Mouse (Mus musculus): ENCODE data around the gene Ap2m1.

The Ap2m1 gene

DNA sequence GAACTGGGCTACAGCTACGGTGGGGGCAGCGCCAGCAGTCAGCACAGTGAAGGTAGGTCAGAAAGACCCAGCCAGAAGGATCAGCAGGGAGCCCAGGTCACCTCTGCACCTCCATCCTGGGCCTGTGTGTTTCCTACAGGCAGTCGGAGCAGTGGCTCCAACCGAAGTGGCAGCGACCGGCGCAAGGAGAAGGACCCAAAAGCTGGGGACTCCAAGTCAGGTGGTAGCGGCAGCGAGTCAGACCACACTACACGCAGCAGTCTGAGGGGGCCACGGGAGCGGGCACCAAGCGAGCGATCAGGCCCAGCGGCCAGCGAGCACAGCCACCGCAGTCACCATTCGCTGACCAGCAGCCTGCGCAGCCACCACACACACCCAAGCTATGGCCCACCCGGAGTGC lies 4.3 kb upstream of the Ap2m1 start:
- no peak for DNase-seq (ENCODE audit: low spot score)

DNA sequence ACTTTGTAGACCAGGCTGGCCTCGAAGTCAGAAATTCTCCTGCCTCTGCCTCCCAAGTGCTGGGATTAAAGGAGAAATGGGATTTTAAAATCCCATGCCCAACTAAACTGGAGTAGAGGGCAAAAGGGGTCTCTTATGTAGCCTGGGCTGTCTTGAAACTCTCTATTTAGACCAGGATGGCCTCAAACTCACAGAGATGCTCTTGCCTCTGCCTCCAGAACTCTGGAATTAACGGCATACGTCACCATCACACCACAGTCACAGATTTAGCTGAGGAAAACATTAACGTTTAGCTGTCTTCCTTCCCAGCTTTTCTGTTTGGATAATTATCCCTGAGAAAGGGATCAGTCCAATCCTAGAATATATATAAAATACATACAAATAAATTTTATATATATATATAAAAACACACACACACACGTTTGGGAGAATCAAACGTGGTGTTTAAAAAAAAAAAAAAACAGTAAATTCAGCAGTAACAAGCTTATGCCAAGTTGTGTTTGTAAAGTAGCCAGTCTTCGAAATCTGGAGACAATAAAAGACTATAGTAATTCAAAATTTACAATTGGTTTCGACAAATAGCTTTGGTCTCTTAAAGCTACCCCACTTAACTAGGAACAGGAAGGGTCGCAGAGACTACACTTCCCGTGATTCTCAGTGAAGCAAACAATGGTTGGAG lies 522 bp upstream of the Ap2m1 start:
- DNase-seq (ENCODE audit: low spot score), result no peak

DNA sequence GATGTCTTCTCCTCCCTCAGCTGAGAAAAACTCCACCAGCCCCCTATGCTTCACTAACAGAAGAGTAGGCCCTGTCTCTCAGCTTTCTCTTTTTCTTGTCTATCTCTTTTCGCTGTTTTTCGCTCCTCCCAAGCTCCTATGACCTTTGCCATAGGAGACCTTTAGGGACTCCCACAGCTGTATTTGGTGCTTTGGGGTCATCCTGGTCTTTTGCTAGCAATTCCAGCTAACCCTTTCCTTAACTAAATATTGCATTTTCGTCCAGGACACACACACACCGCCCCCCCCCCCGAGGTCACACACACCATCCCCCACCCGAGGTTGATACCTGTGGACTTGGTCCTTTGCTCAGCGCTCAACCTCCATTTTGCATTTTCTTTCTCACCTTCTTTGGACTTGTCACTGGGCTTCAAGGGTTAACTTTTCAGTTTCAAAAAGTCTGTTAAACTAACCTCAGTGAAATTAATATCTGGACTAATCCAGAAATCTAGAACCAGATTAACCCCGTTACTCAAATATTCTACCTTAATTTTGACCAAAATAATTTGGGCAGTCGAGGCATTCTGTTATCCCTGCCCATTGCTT lies 895 bp downstream of the Ap2m1 start:
- DNase-seq (ENCODE audit: low spot score), result no peak

DNA sequence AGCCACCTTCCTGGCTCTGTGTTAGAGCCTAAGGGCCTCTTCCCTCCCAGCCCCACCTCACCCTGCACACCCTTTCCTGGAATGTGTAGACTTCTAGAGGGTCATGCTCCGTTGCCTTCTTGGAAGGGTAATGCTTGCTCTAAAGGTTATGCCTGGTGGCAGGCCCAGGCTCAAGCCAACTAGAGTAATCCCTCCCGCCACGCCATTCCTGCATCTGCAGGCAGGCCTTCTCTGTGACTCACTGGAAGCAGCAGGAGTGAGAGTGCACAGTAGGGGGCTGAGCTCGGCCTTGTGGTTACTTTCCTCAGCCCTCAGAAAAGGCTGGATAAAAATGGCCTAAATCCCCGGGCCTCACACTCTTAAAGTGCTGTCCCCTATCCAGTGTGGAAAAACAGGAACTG lies 1.8 kb downstream of the Ap2m1 start:
- no peak for DNase-seq (ENCODE audit: low spot score)

DNA sequence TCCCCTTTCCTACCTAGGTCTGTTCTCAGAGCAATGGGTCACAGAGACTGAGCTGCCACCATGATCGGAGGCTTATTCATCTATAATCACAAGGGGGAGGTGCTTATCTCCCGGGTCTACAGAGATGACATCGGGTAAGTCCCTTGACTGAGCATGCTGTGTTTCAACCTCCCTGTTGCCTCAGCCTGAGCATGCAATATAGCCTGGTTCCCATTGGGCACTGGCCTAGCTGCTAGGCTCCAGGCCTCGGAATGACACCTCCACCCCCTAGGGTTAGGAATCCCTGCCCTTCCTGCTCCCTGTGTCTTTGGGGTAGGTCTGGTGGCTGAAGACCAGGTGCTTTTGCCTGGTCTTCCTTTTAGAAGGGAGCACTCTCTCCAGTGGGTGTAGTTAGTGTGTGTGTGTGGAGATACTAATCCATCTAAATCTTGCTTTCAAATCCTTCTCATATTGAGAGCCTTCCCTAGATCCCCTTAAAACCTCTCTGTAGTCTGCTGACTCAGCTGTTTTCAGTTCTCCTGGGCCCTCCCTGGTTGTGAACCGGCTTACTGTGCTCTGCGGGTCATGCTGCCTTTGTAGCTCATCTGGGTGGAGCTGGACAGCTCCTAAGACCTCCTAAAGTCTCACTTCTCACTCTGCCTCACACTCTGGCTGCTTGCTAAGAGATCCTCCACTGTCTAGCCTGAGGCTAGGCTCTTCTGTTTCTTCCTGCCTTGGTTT lies 2.5 kb downstream of the Ap2m1 start:
- no peak for DNase-seq (ENCODE audit: low spot score)

DNA sequence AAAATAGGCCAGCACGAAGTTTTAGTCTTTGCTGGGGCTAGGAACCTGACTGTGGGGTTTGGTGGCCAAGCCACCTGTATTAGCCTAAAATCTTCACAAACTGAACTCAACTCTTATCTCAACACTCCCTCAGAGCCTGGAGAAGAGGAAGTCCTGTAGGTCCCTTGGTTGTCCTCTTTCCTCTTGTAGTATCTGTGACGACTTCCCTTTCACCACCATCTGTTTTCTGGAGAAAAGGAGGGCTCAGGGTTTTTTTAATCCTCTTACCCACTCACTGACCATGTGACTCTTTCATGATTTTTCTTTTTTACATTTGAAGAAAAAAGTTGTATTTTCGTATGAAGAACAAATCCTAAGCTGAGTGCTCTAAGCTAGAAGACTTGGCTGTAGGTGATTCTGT lies 4.4 kb downstream of the Ap2m1 start:
- DNase-seq (ENCODE audit: low spot score), result no peak

DNA sequence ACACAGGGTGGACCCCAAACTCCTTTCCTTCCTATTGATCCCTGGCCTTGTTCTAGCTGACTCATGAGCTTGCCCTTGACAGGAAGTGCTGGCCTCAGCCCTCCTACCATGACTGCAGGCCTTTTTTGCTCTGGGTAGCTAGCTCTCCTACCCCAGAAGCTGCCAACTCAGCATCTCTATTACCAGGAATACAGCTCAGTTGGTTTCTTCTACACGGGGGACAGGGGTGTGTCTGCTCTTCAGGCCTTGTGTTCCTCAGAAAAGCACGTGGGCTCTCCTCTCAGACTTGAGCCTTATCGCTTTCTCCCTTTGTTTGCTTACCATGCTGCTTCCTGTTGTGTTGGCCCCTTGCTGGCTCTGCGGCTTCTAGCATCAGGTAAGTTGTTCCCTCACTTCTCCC lies 5.2 kb downstream of the Ap2m1 start:
- DNase-seq (ENCODE audit: low spot score), result no peak

DNA sequence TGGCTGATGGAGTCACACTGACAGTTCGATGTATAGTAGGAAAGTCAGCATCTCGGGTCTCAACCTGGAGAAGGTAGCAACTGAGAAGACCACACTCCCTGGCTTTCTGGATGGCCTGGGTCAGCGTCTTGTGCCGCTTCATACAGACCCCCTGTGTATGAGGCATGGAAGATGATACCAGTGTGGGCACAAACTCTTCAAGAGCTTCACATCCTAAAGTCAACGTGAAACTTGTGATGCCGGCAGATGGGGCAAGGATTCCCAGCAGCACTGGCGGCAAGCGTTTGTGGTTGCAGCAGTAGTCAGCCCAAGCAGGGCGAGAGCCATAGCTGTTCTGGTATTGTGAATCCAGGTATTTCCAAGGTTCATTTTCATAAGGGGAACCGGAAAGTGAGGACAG lies 10.4 kb downstream of the Ap2m1 start:
- DNase-seq (ENCODE audit: low spot score), result no peak

DNA sequence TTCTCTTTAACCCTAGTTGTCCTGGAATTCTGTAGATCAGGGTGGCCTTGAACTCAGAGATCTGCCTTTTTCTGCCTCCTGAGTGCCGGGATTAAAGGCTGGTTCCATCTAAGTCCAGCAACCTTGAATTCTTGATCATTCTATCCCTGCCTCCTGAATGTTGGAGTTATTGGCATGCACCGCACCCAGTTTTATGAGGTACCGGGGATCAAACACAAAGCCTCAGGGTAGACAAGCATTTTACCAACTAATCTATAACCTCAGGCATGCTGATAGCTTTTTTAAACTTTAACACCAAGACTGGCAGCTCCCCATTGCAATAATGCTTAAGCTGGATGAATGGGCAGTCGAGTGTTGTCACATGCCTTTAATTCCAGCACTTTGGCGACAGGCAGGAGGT lies 12.1 kb downstream of the Ap2m1 start:
- DNase-seq (ENCODE audit: low spot score), result peak; percentile 34

DNA sequence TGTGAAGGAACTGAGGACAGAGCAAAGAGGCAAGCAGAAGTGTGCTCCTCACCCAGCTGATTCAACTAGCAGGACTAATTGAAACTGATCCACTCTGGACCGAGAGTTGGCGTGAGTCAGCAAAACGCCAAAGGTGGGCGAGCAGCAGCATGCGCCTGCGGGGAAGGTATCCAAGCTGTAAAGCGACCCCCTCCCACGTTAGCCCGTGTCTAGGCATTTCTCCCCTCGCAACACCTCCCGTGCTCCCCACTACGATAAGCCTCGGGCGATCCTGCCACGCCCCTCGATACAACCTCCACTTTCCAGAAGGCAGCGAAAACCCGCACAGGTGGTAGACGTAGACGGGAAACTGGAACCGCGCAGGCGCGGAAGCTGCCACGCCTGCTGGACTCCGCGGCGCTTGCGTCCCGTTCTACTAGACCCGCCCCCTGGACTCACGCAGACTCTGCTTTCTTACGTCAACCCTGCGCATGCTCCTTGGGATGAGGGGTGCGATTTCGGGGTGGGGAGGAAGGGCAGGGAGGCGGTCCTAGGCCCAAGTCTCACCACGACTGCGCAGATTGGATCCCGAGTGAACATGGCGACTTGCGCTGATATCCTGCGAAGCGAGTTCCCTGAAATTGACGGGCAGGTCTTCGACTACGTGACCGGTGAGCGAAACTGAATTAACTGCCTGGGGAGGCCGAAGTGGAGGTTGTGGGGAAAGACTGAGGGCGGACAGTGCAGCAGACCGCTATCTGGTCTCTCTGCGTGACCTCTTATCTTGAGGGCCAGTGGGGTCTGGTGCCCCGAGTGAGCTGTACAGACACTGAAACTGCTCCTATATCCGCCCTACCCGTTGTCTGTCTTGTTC lies 13.0 kb downstream of the Ap2m1 start, which contains the start of gene Abcf3:
Abcf3 (plus strand) TSS at position 482 of the 853 bp plus-strand sequence.
- peak; percentile 99 for DNase-seq (ENCODE audit: low spot score)

DNA sequence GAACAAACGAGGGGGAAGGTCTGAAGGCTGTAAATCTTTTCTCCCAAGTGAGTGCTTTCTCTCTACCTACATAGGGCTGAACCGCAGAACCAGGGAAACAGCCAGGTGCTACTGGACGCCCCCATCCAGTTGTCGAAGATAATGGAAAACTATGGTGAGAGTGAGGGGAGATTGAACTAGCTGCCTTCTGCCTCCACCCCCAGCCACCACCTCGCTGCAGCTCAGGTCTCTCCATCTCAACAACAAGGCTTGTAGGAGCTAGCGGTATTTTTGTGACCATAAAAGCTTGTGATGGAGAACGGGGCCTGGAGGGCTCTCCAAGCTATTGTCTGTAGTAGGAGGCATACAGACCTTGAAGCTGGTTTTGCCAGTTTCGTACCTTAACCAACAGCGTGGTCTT lies 13.9 kb downstream of the Ap2m1 start:
- no peak for DNase-seq (ENCODE audit: low spot score)

DNA sequence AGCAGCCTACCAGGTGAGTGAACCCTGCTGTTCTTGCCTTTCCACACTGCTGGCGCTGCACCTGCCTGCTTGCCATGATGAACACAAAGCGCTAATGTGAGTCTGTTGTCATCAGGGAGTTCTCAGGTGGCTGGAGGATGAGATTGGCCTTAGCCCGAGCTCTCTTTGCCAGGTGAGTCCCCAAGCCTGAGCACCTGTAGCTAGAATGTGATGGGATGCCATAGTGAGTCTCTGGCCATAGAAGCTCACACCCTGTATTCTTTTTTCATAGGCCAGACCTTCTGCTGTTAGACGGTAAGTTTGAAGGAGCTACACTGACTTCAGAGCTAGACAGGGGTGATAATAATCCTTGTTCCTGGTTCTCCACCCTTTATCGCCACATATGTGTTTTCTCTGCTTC lies 16.4 kb downstream of the Ap2m1 start:
- no peak for DNase-seq (ENCODE audit: low spot score)

DNA sequence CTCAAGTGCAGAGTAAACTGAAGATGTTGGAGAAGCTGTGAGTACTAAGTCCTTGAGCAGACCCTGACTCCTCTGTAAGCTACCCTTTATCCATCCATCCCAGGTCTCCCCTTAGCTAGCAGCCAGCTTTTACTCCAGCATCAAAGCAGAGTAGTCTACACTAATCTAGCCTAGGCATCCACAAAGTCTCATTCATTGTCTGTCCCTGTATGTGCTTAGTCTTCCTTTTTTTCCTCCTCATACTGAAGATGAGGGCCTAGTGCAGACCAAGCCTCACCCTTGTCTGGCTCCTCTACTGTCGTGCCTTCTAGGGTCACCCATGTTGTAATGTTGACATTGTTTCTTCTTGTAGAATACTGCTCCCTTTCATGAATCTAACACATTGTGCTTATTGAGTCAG lies 17.3 kb downstream of the Ap2m1 start:
- DNase-seq (ENCODE audit: low spot score), result no peak

DNA sequence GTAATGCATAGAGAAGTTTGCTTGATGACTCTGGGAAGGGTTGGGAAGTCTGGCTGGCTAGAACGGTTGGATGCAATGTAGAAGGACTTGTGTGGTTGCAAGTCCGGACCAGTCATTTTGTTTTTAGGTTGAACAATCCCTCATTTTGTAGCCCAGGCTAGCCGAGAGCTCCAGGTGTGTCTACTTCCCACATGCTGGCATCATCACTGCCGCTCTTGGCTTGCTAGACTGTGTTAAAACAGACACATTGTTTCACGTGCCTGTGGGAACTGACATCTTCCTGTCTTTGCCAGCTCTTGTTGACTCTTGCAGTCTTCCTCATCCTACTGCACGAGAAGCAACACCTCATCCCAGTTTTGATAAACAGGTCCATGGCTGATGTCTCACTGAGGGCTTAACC lies 19.7 kb downstream of the Ap2m1 start:
- no peak for DNase-seq (ENCODE audit: low spot score)

DNA sequence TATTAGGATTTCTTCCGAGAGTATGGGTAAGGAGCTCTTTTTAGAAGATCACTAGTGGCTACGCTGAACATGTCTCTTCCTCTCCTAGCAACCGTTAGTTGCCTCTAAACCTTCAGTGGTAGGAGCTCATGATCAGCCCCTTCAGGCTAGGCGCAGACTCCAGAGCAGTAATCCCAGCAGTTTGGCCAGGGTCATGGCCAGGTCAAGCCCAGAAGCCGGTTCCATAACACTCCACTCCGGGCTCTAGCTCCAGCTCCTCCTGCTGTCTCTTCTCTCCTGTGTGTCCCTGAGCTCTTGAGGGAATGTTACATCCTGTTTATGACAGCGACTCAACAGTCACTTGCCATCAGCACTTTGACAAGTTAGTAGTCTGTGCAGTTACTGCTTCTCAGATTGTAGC lies 22.1 kb downstream of the Ap2m1 start:
- DNase-seq (ENCODE audit: low spot score), result no peak

DNA sequence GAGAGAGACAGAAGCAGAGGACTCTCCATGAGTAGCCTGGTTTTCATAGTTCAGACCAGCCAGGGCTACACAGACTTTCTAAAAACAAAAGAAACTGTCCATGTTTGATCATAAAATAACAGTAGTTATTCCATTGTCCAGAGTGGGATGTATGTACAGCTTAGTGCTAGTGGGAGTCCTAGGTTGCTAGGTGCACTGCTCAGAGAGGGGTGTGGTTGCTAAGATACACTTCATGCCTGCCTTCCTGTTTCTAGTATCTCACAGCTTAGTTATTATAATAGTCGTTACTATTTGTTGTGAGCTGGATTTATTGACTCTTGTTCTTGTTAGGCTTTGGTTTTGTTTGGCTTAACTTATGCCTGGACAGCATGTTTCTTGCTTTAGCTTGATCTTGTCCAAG lies 29.8 kb downstream of the Ap2m1 start:
- no peak for DNase-seq (ENCODE audit: low spot score)

DNA sequence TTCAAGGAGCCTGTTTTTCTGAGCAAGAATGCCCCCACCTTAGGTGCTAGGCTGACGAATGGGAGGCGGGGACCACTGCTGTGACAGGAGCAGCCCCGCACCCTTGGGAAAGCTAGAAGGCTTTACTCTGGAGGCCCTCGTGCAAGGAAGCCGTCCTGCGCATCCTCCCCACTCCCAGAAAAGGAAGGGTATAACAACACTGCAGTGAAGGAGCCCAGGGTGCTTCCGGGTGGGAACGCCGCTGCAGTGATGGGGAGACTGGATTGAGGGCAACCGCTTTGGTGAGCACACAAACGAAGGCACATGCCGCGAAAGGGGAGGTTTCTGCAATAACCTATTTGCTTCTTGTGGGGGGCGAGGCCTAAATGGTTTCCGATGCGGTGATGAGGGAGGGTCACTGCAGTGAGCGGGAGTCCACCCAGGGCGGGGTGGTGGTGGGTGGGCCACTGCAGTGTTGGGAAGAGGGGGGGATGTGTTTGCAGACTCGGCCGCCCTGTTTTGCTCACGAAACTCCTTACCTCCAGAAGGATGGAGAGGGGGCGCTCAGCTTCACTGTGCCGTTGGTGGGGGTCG lies 54.2 kb downstream of the Ap2m1 start, which contains the start of gene Vwa5b2:
Vwa5b2 (plus strand) TSS at position 106 of the 573 bp plus-strand sequence.
- DNase-seq (ENCODE audit: low spot score), result no peak

DNA sequence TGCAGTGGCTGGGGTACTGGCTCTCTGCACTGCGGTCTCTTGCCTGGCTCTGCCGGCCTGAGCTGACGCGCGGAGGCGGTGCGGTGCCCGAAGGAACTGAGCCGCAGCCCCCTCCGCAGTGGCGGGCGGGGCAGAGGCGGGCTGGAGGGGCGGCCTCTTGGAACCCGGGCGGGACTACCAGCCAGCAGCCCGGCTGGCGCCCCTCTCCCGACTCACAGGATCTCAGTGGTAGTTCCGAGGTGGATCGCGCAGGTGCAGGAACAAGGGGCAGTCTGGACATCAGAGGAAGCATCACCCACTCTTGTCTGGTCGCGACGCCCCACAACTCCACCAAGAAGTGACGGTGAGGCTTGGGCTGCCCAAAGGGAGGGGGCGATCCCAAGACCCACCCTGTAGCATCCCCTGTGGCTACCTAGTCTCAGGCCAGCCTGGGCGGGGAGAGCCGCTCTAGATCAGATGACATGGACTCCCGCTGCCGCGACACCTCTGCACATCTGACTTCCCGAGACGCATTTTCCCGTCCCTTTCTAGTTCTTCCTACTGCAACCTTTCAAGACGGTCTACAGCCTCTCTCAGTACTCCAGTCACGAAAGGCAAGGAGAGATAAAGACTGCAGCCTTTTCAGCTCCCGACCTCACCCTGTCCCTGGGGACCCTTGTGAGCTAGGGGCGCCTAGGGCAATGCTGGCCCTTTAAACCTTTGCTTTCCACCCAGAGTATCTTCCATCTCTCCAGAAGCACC lies 54.8 kb downstream of the Ap2m1 start:
- no peak for DNase-seq (ENCODE audit: low spot score)

DNA sequence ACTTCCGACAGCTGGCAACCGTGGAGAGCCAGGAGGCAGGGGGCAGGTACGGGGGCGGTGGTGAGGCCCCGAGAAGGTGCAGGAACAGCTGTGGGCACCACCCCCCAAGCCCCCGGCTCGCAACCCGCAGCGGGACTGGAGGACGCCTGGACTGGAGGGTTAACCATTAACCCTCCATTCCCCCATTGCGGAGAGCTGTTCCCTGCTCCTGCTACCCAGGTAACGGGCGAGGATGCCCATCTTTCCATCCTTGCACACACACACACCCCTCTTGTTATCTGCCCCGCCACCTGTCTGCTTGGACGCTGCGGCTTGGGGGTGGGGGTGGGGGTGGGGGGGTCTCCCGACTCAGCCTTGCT lies 55.4 kb downstream of the Ap2m1 start:
- no peak for DNase-seq (ENCODE audit: low spot score)

DNA sequence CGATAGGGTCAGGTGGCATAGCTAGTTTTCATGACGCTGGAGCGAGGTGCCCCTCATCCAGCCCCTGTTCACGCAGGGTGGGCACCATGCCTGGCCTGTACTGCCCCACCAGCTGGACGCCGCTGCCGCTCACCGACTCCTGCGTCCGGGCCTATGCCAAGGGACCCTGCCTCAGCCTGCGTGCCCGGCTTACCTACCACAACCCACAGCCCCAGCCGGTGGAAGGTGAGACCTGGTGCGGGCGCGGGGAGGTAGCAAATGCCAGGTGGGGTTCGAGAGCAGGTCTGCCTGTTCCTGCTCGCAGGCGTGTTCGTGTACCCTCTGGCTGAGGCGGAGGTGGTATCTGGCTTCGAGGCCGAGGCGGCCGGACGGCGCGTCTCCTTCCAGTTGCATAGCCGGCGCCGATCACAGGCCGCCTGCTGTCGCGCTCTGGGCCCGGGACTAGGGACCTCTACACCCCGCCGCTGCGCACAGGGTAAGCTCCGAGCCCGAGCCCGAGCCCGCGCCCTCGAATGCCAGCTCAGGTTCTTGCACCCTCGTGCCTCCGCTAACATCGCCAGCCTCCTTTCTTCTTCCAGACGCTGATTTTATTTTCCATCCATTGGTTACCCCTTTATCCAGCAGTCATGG lies 55.9 kb downstream of the Ap2m1 start:
- no peak for DNase-seq (ENCODE audit: low spot score)
